Mouse (Mus musculus) cerebellum, adult 11-12 months (tissue): ENCODE data around the gene Gm10295.

ENCODE experiments used
- DNase-seq: peaks from one replicate; pipeline ENCODE4 v3.0.0; 2022

Gene Gm10295

DNA sequence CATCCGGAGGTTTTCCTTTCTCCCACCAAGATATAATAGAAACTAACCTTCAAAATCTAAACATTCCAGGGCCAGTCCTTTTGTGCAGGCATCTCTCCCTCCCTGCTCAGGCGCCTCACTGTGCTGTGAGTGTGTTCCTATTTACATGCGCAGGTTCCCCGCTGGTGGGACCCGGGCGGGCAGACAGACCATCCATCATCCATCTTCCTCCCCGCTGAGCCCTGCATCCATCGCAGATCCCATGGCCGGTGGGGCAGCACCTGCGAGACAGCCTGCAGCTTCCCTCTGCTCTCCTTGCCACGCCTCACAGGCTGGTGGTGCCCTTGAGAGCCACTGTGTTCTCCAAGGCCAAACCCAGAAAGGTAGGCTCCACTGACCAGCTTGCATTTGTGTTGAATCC, at the start of gene Gm10295:
Gene Gm10295 (minus strand): TSS at position 122 of the 400 bp plus-strand sequence.
- DNase-seq = no peak

DNA sequence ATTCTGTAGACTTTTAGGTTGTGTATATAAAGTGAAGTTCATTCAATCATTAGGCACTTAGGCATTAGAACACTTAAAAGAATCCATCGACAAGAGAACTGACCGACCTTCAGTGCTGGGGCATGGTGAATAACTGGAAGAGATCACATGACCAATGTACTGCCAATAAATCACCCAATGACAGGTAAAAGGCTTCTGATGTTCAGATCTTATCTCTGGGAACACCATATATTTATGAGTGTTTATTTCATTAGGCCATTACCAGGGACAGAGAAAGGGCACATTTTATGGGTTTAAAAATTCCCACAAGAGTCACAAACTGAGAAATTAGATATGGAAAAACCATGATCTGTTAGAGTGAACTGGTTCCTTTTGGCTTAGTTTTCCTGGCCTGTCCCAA, 49.7 kb upstream of the Gm10295 start:
- no peak for DNase-seq

DNA sequence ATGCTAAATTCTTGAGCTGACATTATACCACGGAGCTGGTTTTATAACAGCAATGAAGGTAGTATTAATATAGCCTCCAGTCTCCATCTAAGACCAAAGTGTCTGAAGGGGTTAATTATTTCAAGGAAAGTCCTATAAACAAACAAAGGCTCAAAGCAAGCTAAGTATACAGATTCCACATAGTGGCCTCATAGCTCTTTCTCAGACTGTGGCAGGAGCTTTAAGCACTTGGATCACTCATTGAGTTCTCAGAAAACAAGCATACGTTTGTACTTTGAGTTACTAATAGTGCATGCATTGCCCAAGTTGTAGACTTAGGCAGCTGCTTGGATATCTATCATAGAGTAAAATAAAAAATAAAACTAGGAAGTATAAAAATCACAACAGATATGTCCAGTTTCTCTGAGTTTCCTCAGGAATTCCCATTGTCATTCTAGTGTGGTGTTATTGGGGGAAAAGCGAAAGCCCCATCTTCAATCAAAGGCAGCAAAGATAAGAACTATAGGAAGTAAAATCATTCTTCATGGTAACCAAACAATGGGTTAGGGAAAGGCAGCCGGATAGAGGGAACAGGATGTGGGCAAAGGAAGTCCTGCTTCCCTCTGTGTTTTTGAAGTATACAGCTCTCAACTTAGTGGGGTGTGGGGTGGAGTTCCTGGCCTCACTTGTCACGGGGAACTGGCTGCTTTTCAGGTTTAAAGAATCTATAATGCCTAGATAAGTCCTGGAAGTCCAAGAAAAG, 48.8 kb upstream of the Gm10295 start:
- DNase-seq = no peak

DNA sequence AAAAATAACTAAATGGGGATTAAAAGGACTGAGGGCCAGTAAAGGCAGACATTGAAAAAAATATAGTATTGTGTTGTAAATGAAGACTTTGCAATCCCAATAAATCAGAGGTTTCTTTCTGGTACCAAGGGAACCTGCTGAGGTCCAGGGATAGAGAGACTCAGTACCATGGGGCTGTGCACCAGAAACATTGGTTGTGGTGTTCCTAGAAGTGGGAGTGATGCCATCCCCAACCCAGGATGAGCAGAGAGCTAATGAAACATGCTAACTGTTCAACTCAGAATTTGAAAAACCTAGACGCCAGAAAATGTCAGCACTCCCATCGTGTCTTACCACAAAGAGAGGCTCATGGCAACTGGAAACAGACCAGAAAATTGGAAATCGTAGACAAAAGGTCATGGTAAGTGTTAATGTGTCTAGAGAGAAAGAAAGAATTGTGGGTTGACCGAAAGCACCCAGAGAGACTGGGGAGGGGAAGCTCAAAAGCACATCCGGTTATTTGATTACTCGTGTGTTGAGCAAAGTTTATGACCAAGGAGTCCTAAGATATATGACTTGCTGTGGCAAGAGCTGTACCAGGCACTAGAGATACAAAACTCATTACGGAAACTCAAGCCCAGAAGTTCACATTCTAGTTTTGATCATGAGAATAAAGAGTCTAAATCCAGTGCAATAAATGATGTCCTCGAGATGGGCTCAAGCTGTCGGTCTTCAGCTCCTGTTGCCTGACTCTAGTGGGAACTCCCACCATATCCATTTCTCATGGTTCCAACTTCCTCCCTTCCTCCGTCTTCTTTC, 47.9 kb upstream of the Gm10295 start:
- DNase-seq = no peak

DNA sequence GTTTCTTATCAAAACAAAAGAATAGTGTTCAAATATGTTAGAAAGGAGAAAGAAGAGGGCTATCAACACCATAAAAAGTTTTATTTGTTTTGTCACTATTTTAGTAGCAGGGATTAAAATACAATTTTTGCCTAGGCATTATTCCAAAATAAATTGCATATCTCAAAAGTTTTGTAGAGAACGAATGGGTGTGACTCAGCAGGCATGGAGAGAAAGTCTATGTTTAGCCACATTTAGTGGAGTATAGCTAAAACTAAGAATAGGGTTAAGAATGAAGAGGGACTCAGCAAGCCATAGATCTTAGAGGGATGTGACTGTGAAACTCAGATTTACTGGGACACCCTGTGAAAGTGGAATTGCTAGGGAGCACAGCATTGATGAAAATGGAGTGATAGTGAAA, 47.1 kb upstream of the Gm10295 start:
- no peak for DNase-seq

DNA sequence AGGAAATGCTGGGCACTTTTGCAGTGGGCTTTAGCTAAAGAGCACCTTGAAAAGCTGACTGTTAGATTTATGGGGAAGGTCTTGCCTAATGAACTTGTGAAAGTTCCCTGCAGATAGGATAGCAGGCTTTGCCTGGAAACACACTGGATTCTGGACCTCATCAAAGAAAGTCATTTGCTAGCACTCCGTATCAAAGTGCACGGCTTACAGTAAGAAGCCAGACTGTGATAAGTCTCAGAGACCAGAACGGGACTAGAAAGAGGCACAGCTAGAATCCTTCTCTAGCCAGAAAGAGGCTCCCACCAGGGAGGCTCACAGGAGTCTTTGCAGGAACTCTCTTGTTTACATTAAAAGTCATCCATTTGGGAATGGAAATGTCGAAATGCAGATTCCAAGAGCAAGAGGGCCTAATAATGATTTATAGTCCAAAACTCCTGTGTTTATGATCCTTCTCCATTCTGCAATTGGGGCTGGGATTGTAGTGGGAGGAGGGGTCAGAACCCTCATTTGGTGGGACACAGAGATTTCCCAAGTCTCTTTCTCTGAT, 41.6 kb upstream of the Gm10295 start:
- no peak for DNase-seq

DNA sequence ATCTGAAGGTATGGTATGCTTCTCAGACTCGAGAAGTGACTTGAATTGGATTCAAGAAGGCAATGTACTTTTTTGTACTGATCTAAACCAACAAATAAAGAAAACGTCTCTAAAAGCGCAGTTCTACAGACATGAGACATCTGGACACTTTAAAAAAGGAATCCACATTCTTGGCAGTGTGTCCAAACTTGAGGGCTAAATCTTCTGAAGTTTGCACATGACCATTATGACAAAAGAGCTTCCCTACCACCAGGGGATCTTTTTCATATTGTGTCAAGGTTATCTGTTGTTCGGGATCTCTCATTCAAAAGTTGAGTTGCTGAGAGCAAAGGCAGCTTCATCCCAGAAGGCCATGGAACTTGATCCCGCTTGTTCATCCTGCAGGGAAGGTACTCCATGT, 40.0 kb upstream of the Gm10295 start:
- no peak for DNase-seq

DNA sequence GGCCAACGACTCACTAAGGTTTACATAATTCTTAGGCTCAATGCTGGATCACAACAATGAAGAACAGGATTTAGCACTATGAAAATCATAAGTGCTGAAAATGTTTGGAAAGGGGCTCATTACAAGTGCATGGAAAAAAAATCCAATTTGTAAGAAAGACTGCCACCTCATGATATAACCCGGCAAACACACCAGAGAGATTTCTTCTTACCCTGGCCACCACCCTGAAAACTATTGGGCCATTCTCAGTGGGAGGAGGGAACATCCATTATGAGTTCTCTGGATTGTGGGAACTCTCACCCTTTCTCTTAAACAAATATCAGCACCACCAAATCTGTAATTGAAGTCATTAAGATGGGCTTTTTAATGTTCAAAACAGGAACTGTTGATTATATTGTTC, 39.0 kb upstream of the Gm10295 start:
- DNase-seq = no peak

DNA sequence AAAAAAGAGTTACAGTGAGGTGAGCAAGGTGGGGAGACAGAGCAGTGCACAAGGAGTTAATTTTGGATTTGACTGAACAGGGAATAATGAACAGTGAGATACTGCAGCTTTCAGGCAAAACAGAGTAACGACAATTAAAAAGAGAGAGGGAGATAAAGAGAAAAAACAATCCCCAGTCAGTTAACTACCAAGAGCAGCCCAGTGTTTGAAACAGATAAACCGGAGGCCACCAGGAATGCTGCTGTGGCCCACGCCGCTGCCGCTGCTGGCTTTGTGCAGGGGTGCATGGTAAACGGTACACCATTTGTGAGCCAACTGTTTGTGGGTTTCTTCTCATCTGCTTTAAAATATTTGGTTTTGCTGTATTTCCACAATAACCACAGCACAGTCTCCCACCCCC, 34.8 kb upstream of the Gm10295 start:
- no peak for DNase-seq

DNA sequence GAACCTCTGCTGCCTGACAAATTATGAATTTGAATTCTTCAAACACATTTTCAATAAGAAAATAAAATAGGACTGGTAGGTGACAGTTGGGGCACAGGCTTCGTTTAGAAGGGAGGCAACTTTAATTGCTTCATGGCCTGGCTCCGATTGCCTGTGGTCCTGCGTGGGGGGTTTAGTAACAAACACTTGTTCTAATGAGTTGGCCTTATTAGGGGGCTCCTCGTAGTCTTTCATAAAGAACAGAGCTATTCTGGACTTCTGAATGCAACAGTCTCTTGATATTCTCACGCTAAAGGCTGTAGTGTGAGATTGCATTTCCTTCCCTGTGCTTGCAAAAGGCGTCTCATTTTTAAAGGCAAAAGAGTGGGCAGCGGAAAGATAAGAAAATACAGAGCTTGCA, 33.6 kb upstream of the Gm10295 start:
- no peak for DNase-seq

DNA sequence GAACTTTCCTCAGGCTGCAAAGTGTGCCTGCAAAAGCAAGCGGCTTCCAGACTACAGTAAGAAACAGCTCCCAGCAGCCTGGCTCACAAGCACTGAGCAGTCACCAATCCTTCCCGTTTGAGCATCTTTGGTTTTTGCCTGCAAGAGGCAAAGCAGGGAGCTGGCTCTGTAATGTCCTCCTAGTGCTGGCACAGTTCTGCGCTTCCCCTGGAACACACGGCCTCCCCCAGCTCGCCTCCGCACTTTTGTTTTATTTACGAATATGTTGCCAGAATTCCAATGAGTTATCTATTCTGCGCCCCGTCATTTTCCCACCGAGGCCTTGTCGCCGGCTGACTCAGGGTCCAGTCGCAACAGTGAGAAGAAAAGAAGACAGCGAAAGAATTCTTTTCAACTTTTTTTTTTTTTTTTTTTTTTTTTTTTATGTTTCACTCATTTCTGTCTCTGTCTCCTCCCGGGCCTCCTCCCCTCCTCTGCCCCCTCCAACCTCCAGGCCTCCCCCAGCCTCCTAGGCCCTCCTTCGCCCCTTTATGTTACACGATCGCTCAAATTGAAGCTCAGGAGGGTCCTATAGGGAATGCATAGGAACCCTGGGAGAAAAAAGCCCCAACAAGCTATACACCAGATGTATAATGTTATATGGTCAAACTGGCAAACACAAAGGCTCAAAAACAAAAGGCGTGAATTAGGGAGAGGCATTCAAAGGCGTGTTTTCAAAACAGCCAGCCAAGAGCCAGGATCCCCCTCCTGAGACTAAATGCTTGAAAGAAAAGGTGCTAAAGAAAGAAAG, 32.3 kb upstream of the Gm10295 start:
- no peak for DNase-seq

DNA sequence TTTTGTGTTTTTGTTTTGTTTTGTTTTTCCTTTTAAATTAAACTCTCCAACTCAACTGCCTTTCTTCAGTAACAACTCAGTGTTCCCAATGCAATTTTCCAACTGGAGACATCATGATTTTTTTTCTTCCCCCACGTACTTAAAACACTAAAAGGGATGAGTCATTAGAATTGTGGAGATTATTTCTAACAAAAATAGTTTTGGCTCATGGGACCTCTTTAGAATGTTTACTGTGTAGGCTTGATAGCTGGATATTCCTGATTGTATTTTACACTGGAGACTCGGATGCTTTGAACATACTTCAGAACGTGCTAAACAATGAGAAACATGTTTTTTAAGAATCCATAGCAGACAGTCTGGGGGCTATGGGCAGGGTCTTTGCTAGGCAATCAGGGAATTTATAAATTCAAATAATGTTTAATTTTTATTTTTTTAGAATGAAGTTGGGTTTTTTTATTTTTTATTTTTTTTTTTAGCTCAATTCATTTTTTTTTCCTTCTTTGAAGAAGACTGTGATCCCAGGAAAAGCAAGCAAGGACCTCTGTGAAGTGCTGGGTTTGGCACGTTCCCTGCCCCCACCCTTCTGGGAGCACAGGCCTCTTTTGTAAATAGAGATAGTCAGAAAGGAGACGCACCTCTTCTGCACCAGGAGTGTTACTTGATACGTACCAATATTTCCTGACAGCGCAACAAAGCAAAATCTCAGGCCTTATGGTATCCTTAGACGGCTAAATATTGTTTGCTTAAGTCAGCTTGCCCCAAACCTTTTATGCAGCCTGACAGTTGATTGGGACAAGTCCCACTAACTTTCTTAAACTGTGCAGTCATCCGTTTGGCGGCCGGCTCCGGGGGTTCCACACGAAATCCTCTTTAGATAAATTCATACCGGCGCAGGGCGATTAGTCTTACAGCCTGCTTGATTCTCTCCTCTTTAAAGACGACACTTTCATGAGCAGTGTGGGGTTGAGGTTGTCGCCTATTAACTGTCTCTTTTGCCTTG, 28.8 kb upstream of the Gm10295 start:
- DNase-seq = no peak

DNA sequence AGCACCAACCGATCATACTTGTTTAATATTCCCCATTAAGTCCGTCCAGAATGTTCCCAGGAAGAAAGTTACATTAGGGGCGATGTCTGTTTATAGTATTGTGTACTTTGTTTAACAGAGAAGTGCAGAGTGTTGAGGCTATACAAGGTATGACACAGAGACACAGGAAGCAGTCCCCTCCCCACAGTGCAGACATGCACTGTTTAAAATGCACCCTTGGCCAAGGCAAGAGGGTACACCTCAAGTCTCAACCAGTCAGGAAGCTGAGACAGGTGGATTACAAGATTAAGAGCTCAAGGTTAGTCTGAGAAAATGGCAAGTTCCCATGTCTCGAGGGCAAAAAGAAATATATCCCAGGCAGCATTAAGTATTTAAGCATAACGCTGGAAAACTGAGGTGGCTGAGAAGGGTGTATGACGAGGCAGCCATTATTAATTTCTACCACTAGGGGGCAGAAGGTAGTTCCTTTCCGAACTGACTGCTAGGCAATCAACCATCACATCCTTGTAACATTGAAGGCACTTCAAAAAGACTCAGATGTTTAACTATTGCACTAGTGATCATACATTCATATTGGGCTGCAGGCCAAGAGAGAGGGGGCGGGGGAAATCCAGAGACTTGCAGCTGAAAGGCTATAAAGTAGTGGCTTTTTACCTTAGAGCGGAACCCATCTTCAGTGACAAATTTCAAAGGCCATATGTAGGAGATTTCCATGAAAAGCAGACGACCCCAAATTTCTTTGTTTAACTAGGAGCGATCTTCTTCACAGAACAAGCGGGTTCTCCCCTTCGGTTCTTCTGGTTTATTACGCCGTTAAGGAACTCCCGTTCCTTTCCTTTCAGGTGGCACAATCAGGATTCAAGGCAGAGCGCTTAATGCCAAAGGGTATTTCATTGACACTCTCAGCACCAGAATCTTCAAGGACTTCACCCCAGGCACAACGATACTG, 27.8 kb upstream of the Gm10295 start:
- DNase-seq = no peak

DNA sequence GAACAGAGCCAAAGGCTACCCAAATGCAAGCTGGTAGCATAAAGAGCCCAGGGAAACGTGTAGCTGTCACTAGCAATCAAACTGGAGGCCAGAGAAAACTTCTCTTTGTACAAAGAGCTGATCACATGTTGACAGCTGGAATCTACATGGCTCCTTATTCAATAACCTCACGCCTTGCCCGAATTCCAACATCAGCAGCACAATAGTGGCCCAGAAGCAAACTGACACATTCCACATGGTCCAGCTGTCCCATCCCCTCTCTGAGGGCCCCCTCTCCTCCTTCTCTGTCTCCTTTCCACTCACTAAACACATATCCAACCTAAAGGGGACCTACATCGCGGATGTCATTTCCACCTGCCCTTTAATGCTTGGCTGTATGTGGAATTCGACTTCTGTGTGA, 26.7 kb upstream of the Gm10295 start:
- no peak for DNase-seq

DNA sequence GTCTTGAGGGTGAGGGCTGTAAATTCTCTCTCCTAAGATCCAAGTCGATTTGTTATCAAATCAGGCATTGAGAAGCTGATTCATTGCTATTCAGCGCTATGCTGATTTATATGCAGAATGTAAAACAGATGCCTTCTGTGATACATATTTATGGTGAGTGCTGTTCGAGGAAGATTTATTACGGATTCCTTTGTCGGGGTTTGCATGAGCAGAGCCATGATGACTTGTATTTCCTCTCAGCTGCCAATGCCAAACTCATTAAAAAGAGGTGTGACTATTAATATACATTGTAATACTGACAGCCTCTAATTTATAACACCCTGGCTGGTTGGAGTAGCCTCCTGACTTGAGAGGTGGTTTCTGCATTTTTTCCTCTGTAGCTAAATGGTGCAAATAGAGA, 22.8 kb upstream of the Gm10295 start:
- no peak for DNase-seq

DNA sequence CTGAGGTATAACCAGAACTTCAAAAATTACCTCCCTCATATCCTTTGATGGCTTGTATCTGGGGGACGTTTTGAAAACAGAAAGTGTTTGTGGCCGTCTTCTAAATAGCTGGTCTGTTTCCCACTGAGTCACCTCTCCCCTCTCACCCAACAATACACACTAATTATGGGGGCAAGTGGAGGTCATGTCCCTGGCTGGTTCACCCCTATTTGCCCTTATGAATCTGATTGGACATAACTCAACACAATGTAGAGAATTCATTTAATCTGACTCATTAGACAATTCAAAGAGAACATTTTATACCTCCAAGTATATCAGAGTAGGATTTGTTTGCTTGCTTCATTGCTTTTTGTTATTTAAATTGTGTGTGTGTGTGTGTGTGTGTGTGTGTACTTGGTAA, 20.6 kb upstream of the Gm10295 start:
- DNase-seq = no peak

DNA sequence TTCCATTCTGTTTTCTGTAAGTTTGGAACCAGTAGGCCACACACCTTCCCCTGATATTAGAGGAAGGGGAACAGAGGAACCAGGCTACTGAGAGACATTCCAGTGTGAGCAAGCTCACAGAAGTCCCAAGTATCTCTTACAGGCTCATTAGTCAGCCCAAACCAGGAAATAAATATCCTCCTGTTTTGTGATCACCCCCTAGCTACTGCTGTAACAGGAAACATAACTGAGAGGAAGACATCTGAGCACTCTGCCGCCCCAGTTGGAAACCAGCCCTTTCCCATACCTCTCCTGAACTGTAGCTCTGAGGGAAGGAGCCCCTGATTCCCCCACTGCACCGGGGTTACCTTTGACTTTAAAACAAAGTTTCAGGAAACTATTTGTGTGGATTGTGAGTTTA, 19.5 kb upstream of the Gm10295 start:
- no peak for DNase-seq

DNA sequence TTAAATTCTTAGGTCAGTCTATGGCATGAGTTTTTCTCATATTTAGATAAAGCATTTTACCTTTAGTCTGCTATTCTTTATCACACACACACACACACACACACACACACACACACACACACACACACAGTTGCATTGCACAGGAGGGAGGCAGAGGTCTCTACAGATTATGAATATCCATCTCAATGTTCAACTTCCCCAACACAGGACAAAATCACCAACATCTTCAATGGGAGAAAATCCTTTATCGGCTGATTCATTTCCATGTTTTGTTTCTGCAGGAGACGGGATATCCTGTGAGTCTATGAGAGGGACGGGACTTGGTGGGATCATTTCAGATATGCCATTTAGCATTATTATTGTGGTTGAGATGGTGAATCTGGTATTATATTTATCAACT, 18.8 kb upstream of the Gm10295 start:
- DNase-seq = no peak

DNA sequence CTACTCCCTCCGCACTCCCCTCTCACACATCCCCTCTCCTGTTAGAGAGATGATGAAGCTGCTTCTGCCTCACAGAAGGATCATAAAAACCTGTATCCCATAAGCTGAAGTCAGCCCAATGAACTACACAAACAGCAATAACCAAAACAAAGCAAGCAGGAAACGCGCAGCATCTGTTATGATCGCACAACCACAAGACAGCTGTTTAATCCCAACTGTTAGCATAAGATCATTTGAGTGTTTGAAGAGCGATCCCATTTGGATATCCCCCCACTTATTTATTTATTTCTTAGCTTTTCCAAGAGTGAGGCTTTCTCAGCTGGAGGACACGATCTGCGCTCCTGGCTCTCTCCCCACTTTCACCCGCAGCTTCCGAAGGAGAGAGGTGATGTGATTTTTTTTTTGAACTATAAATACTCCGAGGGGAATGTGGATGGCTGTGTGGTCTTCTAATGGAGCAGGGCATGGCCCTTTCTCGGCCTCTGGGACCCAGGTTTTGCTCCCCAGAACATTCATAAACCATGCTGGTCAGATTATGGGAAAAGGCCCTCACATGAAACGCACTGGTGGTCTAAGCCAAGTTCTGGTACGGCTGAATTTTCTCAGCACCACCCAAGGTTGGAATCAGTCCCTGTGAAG, 17.4 kb upstream of the Gm10295 start:
- no peak for DNase-seq

DNA sequence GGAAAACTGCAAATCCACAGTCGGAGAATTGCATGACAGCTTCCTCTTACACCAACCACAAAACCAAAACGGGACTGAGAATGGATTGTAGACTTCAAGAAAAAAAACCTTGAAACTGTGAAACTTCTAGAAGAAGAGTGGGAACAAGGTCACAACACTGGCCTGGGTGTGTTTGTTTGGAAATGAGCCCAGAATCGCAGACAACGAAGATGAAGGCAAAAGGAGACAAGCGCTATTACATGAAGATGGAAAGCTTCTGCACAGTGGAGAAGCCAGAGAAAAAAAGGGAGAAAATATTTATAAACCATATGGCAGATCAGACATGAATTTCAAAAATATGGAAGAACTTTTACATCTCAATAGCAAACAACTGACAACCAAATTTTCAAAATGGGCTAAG, 4.3 kb upstream of the Gm10295 start:
- DNase-seq = no peak
